Mouse (Mus musculus) cortical plate, adult 2 months (tissue): Measurements from ENCODE around the gene Sde2. TPM values are rescaled to one million over a fixed set of nuclear protein-coding genes. Genes with fewer than 3 reads are reported as not detected.
A peak's percentile ranks its signal among the peaks of the same experiment; 100 is the strongest.

ENCODE experiments used
- H3K27ac ChIP-seq: fragments of 200-500 bp; 2 replicates; pipeline ENCODE4 v1.5.1; 2012; ENCODE audit warnings: low read length, control low read depth, inconsistent platforms; ENCODE audit not compliant: insufficient read depth
- H3K4me1 ChIP-seq: fragments of 200-500 bp; 2 replicates; pipeline ENCODE4 v1.6.1; 2011; ENCODE audit warnings: low read length; ENCODE audit not compliant: control insufficient read depth, insufficient read depth
- H3K4me3 ChIP-seq: fragments of 200-500 bp; 2 replicates; pipeline ENCODE4 v1.5.1; 2011; ENCODE audit warnings: mild to moderate bottlenecking, low read length, control low read depth; ENCODE audit not compliant: insufficient read depth
- CTCF ChIP-seq: fragments of 200-500 bp; IDR thresholded peaks from 2 replicates; pipeline ENCODE4 v1.5.1; 2011; ENCODE audit warnings: mild to moderate bottlenecking, control low read depth, low read length; ENCODE audit not compliant: insufficient read depth; ENCODE audit errors: extremely low read depth
- POLR2A ChIP-seq: fragments of 200-500 bp; IDR thresholded peaks from 2 replicates; pipeline ENCODE4 v1.6.1; 2011; ENCODE audit warnings: mild to moderate bottlenecking, low read length, control low read depth; ENCODE audit not compliant: insufficient read depth; ENCODE audit errors: extremely low read depth
- polyA plus RNA-seq: library from polyadenylated mRNA; depleted of rRNA; stranded (reverse); fragments of >200 nt; gene quantifications from 2 replicates; pipeline ENCODE4 v1.2.3, GENCODE M21; 2012; rRNA removed

Gene Sde2
- polyA plus RNA-seq = 16.1 and 16.2 TPM in 2 replicates

DNA sequence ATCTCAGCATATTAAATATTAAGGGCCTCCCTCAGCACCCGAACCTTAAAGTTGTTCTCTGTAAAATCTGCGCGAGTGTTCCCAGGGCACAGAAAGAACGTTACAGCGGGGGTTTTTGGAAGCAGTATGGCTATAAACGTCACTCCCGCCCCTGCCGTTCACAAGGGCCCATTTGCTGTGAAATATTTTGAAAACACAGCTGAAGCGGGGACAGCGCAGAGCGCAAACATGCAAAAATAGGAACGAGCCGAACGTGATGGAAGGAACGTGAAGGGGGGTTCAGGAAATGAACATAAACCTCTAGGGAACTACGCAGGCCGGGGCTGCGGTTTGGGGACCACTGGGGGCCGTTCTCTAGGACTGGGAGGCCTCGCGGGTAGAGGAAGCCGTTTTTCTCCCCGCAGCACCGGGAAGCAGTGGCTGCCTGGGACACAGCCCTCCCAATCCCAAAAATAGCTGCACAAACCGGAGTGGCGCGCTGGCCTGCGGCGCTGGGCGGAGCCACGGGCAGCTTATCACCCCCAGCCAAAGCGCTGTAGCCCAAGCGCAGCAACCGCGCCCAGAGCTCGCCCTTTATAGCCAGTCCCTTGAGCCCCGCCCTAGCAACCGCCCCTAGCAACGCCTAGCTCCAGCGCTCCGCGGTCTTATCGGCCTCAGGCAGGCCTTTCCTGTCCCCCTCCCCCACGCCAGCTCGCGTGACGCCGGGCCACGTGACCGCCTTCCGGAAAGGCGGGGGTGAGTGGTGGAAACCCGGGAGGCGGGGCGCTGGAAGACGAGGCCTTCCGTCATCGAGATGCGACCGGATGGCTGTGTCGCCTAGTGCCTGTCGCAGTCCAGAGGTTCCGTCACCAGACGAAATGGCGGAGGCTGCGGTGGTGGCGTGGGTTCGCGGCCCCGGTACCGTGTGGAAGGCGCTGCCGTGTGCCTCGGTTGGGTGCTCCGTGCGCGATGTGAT lies at the start of gene Sde2:
Gene Sde2 (plus strand): TSS at position 812 of the 955 bp plus-strand sequence.
- Histone ChIP-seq H3K4me3 (peak within 1 kb of the TSS; percentile 82), H3K27ac (peak within 1 kb of the TSS; percentile 96), H3K4me1 (peaks cover 7% of the 10 kb centered on the region)
- TF ChIP-seq POLR2A (peak; percentile 94), CTCF (no peak)

DNA sequence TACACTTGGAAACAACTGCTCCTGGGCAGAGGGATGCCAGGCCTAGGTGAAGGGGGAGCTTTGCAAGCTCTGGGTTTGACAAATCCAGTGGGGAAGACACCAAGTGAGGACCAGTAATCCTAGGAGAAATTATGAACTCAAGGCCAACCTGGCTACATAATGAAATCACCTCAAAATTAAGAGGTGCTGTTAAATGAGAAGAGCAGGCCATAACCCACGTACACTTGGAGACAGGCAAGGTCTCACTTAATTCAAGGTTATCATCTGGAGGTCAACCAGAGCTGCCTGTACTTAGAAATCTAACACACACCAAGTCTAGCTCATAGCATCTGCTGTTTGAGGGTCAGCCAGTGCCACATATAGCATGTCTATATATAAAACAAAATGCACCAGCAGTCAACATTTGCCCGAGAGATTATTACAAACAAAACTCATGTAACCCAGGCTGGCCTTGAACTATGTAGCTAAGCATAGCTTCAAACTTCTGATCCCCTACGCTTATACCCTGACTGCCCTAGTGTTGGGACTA lies 49.4 kb upstream of the Sde2 start:
- no peaks in the 10 kb centered on the region for H3K4me1 ChIP-seq

DNA sequence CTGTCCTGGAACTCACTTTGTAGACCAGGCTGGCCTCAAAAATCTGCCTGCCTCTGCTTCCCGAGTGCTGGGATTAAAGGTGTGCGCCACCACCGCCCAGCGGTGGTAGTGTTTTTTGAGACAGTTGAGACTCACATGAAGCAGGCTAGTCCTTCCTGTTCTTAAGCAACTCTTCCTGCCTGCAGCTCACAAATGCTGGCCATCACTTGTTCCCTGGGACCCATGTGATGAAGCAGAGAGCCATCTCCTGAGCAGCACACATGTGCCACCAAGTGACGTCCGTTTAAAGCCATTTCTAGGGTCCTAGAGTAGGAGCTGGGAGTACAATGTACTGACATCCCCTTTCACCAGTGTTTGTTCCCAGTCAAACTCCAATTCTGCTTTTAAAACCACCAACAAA lies 47.0 kb upstream of the Sde2 start:
- TF ChIP-seq POLR2A = no peak
- H3K27ac ChIP-seq = no peak overlapping the region
- H3K4me3 ChIP-seq = no peak overlapping the region
- peaks cover 3% of the 10 kb centered on the region for H3K4me1 ChIP-seq

More for the DNA sequence above, 49.4 kb upstream of the Sde2 start:
- Histone ChIP-seq H3K27ac (no peak overlapping the region), H3K4me3 (no peak overlapping the region)
- TF ChIP-seq POLR2A (no peak), CTCF (no peak)

DNA sequence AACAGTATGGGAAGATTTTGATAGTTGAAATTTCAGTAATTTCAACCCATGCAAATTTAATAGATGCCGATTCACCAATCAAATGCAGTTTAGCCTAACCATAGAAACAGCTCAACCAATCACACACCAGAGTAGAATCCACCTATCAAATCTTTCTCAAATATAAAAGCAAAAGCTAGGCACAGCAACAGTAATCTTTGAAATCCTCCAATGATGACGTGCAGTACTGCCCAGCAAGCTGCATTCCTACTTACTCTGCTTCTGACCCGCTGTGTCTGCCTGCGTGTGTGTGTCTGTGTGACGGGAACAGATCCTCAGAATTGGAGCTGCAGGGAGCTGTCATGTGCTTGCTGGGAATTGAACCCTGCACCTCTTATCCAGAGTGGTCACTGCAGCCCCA lies 42.1 kb upstream of the Sde2 start:
- H3K4me1 ChIP-seq = peaks cover 7% of the 10 kb centered on the region
- no peak overlapping the region for H3K27ac ChIP-seq
- no peak overlapping the region for H3K4me3 ChIP-seq
- TF ChIP-seq POLR2A (no peak; the same call in 1 of the 2 replicates), CTCF (no peak)

DNA sequence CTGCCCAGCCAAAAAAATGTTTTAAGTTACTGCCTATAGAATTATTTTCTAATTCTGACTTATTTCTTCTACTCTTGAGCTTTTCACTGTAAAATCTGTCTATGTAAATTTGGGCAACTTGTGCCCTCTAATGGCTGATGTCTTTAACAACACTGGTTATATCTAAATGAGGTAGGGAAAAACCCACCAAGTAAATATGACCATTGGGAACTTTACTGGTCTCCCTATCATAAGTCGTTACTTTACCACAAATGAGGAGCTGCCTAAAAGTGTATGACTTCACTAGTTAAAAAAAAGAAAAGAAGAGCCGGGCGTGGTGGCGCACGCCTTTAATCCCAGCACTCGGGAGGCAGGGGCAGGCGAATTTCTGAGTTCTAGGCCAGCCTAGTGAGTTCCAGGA lies 40.0 kb upstream of the Sde2 start:
- Histone ChIP-seq H3K4me1 (peaks cover 9% of the 10 kb centered on the region), H3K27ac (no peak overlapping the region), H3K4me3 (peak overlapping the region; percentile 96; the same call in 1 of the 2 replicates)
- TF ChIP-seq CTCF (no peak), POLR2A (no peak)

DNA sequence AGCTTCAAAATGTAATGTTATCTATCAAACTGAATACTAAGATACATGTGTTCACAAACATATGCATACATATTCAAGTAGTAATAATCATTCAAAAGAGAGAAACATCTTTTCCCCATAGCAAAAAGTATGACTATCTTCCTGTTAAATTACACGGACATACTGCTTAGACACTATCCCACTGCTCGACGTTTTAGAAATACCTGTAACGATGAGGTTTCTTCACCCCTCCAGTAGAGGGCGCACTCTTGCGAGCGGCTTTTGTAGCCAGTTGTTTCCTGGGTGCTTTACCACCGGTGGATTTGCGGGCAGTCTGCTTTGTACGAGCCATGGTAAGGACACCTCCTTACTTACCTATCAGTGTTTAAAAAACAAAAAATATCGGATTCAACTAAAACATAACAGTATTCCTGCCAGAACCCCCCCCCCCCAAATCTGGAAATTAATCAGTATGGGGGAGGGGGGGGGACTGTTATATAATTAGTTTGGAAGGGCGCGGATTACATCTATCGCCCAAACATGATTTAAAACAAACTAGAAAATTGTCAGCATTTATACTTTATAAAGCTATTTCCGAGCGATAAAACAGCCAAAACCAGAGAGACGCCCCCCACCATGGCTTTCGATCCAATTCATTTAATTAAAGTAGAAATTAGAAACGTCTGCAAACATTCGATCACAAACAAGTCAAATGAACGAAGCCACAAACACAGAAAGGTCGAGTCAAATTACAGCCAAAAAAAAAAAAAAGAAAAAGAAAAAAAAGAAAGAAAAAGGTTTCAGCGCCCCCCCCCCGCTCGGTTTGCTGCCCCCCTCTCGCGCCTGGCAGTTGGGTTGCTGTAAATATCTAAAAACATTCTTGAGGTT lies 39.1 kb upstream of the Sde2 start:
- H3K4me1 ChIP-seq = peaks cover 9% of the 10 kb centered on the region
- TF ChIP-seq CTCF = peak; percentile 37; the same call in 1 of the 2 replicates
- TF ChIP-seq POLR2A = no peak
- peak overlapping the region; percentile 96 for H3K4me3 ChIP-seq
- peak overlapping the region; percentile 98 for H3K27ac ChIP-seq

DNA sequence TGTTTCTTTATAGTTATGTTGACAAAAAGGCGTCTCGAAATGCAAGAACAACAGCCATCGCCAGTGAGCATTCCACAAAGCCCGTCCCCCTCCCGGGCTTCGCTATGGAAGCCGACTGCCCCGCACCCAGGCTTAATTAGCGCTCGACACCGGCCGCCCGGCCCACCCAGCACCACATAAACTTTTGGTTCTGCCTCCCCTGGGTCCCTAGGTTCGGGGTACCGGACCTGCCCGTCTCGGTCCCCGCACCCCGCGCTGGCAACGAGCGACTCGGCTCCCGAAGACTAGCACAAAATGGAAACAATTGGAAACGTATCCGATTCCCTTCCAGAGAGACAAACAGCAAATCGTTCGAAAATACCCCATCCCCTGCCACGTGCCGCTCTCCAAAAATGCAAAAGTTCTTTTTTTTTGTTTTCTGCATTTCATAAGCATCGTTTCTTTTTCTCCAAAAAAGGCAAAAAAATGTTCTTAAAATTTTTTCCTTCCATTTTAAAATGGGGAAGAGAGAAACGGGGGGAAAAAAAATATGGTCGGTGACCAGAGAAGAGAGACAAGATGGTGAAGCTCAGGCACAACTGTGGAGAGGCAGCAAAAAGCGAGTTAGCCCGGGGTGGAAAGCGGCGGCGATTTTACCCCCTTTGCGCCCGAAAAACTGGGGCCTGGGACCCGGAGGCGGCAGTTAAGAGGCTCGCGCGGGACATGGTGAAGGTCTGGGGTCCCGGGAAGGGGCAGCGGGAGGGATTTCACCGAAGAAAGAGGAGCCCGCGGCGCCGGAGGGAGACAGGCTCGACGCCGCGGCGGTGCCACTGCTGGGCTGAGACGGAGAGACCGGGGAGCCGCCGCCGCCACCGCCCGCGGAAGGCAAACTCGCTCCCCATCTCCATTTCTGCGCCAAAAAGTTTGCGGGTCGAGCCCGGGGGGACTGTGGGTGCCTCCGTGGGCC lies 38.2 kb upstream of the Sde2 start:
- TF ChIP-seq CTCF (no peak), POLR2A (no peak)
- peak overlapping the region; percentile 96 for H3K4me3 ChIP-seq
- H3K27ac ChIP-seq = peak overlapping the region; percentile 98
- peaks cover 9% of the 10 kb centered on the region for H3K4me1 ChIP-seq

DNA sequence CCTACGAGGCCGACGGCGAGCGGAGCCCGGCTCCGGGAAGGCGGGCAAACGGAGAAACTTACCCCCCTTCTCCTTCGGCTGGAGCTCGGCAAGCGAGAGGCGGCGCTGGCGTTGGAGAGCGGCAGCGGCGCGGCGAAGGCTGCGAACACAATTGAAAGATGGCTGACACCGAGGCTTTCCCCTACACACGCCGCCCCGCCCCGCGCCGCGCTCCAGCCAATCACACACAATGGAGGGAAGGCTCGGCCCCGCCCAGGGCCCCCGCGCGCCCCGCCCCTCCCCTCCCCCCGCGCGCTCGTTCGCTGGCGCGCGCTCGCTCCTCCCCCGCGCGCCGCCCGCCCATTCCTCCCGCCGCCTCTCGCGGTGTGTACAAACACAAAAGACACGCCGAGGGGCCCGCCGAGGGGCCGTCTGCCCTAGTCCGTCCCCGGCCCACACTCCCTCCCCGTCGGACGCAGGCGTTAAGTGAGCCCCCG lies 37.5 kb upstream of the Sde2 start:
- Histone ChIP-seq H3K4me1 (peaks cover 5% of the 10 kb centered on the region), H3K4me3 (peak overlapping the region; percentile 96), H3K27ac (peak overlapping the region; percentile 98)
- TF ChIP-seq POLR2A (peak; percentile 96), CTCF (no peak)
